Mouse (Mus musculus) lung, postnatal 0 days (tissue): ENCODE data around the gene Dgki.

Experiments used
- CTCF ChIP-seq: IDR thresholded peaks from 2 replicates; pipeline ENCODE4 v1.5.1; 2016; ENCODE audit warnings: antibody characterized with exemption, mild to moderate bottlenecking
- EP300 ChIP-seq: IDR thresholded peaks from 2 replicates; pipeline ENCODE4 v1.6.1; 2016; ENCODE audit warnings: antibody characterized with exemption, mild to moderate bottlenecking, control low read depth

DNA sequence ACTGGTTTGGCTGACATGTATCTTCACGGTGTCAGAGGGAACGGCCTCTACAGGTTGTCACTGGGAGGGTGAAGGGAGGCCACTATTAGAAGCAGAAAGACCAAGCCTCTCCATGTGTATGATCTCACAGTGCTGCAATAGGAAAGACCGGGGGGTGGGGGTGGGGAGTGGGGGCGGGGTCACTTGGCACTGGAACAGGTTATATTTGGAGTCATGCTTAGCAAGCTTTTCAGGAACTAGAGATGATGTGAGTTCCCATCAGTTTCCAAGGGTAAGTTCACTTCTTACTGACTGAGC lies 156.2 kb downstream of the Dgki start:
- TF ChIP-seq CTCF (no peak), EP300 (no peak)
